Mouse (Mus musculus): ENCODE data around the gene Cldn7. TPM values are rescaled to one million over a fixed set of nuclear protein-coding genes. Genes with fewer than 3 reads are reported as not detected.
A peak's percentile ranks its signal among the peaks of the same experiment; 100 is the strongest.

Gene Cldn7
- total and polyA plus RNA-seq, 2 experiments from 2014 or later, result 0.57 TPM; not detected in 1

GRCm38 (mm10) chr11:69936156-69936555, 28.4 kb upstream of the Cldn7 start:
- H3K4me3 ChIP-seq (ENCODE audit: low read depth, low read length), result peak overlapping the region; percentile 54
- peak overlapping the region; percentile 67 for H3K9ac ChIP-seq (replicated peaks; ENCODE audit: low read length, poor library complexity, severe bottlenecking)
- no peak overlapping the region for H3K27ac ChIP-seq (ENCODE audit: low read depth, low read length)
- H3K4me1 ChIP-seq (ENCODE audit: insufficient read depth, low read length), result no peaks in the 10 kb centered on the region
- 2% methylated on average over 29 of the region's 30 CpGs for WGBS
- no peaks in the 10 kb centered on the region for H3K36me3 ChIP-seq (ENCODE audit: insufficient read depth, low read length)
- H3K9me3 ChIP-seq (ENCODE audit: low read length), result no peaks in the 10 kb centered on the region
- H3K4me2 ChIP-seq (ENCODE audit: low read depth, low read length, poor library complexity, severe bottlenecking), result peak overlapping the region; percentile 99
- peaks cover 3% of the 10 kb centered on the region; the same call in 1 of the 2 replicates for H3K27me3 ChIP-seq (ENCODE audit: insufficient read depth, low read length)
- TF ChIP-seq CTCF (IDR thresholded peaks at IDR 0.05), result no peak
- ATAC-seq (ENCODE audit: low FRiP score), result no peak
- no peak for DNase-seq (ENCODE audit: low spot score)

- no peaks in the 10 kb centered on the region for H3K4me1 ChIP-seq (ENCODE audit: insufficient read depth, low read length)
- no peaks in the 10 kb centered on the region for H3K36me3 ChIP-seq (ENCODE audit: insufficient read depth, low read length)
- DNase-seq (ENCODE audit: low spot score) (no peak), ATAC-seq (ENCODE audit: low FRiP score) (no peak)
- H3K27me3 ChIP-seq (ENCODE audit: insufficient read depth, low read length), result peaks cover 3% of the 10 kb centered on the region; the same call in 1 of the 2 replicates
- no peak for TF ChIP-seq CTCF (IDR thresholded peaks at IDR 0.05)
- 42% methylated on average over 9 of the region's 9 CpGs for WGBS
- H3K9ac ChIP-seq (replicated peaks; ENCODE audit: low read length, poor library complexity, severe bottlenecking), result no peak overlapping the region
- peak overlapping the region; percentile 54 for H3K4me3 ChIP-seq (ENCODE audit: low read depth, low read length)
- H3K4me2 ChIP-seq (ENCODE audit: low read depth, low read length, poor library complexity, severe bottlenecking), result peak overlapping the region; percentile 99
- H3K9me3 ChIP-seq (ENCODE audit: low read length), result no peaks in the 10 kb centered on the region
- H3K27ac ChIP-seq (ENCODE audit: low read depth, low read length), result no peak overlapping the region
Measured at GRCm38 (mm10) chr11:69936714-69937347, 27.7 kb upstream of the Cldn7 start.

GRCm38 (mm10) chr11:69937385-69937784, 27.2 kb upstream of the Cldn7 start:
- Histone ChIP-seq H3K4me3 (ENCODE audit: low read depth, low read length) (no peak overlapping the region), H3K27ac (ENCODE audit: low read depth, low read length) (no peak overlapping the region), H3K27me3 (ENCODE audit: insufficient read depth, low read length) (peaks cover 3% of the 10 kb centered on the region; the same call in 1 of the 2 replicates), H3K36me3 (ENCODE audit: insufficient read depth, low read length) (no peaks in the 10 kb centered on the region), H3K4me1 (ENCODE audit: insufficient read depth, low read length) (no peaks in the 10 kb centered on the region), H3K9ac (replicated peaks; ENCODE audit: low read length, poor library complexity, severe bottlenecking) (no peak overlapping the region), H3K9me3 (ENCODE audit: low read length) (no peaks in the 10 kb centered on the region), H3K4me2 (ENCODE audit: low read depth, low read length, poor library complexity, severe bottlenecking) (no peak overlapping the region)
- no peak for TF ChIP-seq CTCF (IDR thresholded peaks at IDR 0.05)
- DNase-seq (ENCODE audit: low spot score), result no peak
- no peak for ATAC-seq (ENCODE audit: low FRiP score)
- WGBS, result 39% methylated on average over 4 of the region's 4 CpGs

- 71% methylated on average over 5 of the region's 5 CpGs for WGBS
- Histone ChIP-seq H3K27me3 (ENCODE audit: insufficient read depth, low read length) (peaks cover 3% of the 10 kb centered on the region; the same call in 1 of the 2 replicates), H3K4me1 (ENCODE audit: insufficient read depth, low read length) (no peaks in the 10 kb centered on the region), H3K9ac (replicated peaks; ENCODE audit: low read length, poor library complexity, severe bottlenecking) (no peak overlapping the region), H3K36me3 (ENCODE audit: insufficient read depth, low read length) (no peaks in the 10 kb centered on the region), H3K27ac (ENCODE audit: low read depth, low read length) (no peak overlapping the region), H3K4me2 (ENCODE audit: low read depth, low read length, poor library complexity, severe bottlenecking) (no peak overlapping the region), H3K9me3 (ENCODE audit: low read length) (no peaks in the 10 kb centered on the region), H3K4me3 (ENCODE audit: low read depth, low read length) (no peak overlapping the region)
- TF ChIP-seq CTCF (IDR thresholded peaks at IDR 0.05), result no peak
- DNase-seq (ENCODE audit: low spot score) (no peak), ATAC-seq (ENCODE audit: low FRiP score) (no peak)
Measured at GRCm38 (mm10) chr11:69937834-69938233, 26.7 kb upstream of the Cldn7 start.

- DNase-seq (ENCODE audit: low spot score), result no peak
- Histone ChIP-seq H3K4me1 (ENCODE audit: insufficient read depth, low read length) (no peaks in the 10 kb centered on the region), H3K4me2 (ENCODE audit: low read depth, low read length, poor library complexity, severe bottlenecking) (no peak overlapping the region), H3K36me3 (ENCODE audit: insufficient read depth, low read length) (no peaks in the 10 kb centered on the region), H3K27ac (ENCODE audit: low read depth, low read length) (no peak overlapping the region), H3K9me3 (ENCODE audit: low read length) (no peaks in the 10 kb centered on the region), H3K27me3 (ENCODE audit: insufficient read depth, low read length) (peaks cover 3% of the 10 kb centered on the region; the same call in 1 of the 2 replicates), H3K4me3 (ENCODE audit: low read depth, low read length) (no peak overlapping the region), H3K9ac (replicated peaks; ENCODE audit: low read length, poor library complexity, severe bottlenecking) (no peak overlapping the region)
- ATAC-seq (ENCODE audit: low FRiP score), result no peak
- 21% methylated on average over 9 of the region's 9 CpGs for WGBS
- TF ChIP-seq CTCF (IDR thresholded peaks at IDR 0.05), result no peak
Measured at GRCm38 (mm10) chr11:69938401-69938979, 26.1 kb upstream of the Cldn7 start.

- ATAC-seq (ENCODE audit: low FRiP score), result no peak
- no peaks in the 10 kb centered on the region for H3K36me3 ChIP-seq (ENCODE audit: insufficient read depth, low read length)
- TF ChIP-seq CTCF (IDR thresholded peaks at IDR 0.05), result no peak
- 74% methylated on average over 5 of the region's 5 CpGs for WGBS
- H3K9me3 ChIP-seq (ENCODE audit: low read length), result no peaks in the 10 kb centered on the region
- H3K4me3 ChIP-seq (ENCODE audit: low read depth, low read length), result no peak overlapping the region
- peaks cover 3% of the 10 kb centered on the region; the same call in 1 of the 2 replicates for H3K27me3 ChIP-seq (ENCODE audit: insufficient read depth, low read length)
- H3K27ac ChIP-seq (ENCODE audit: low read depth, low read length), result no peak overlapping the region
- no peaks in the 10 kb centered on the region for H3K4me1 ChIP-seq (ENCODE audit: insufficient read depth, low read length)
- DNase-seq (ENCODE audit: low spot score), result no peak
- no peak overlapping the region for H3K4me2 ChIP-seq (ENCODE audit: low read depth, low read length, poor library complexity, severe bottlenecking)
- H3K9ac ChIP-seq (replicated peaks; ENCODE audit: low read length, poor library complexity, severe bottlenecking), result no peak overlapping the region
Measured at GRCm38 (mm10) chr11:69939181-69939580, 25.4 kb upstream of the Cldn7 start.

Data from midbrain, postnatal 0 days (tissue).